Mouse (Mus musculus) megakaryocyte progenitor cell, adult 5-6 weeks (primary cell): ENCODE results near the gene Atp8a2. TPM values are rescaled to one million over a fixed set of nuclear protein-coding genes. Genes with fewer than 3 reads are reported as not detected.
"Not testable (repeated sequence)": the region's sequence is repeated elsewhere in the genome, so short reads cannot be mapped to it uniquely, and the experiment has no call there.

Source experiments
- ATAC-seq: replicated peaks from 2 replicates; pipeline ENCODE4 v1.8.0; 2016; ENCODE audit warnings: mild to moderate bottlenecking, moderate TSS enrichment, inconsistent platforms; ENCODE audit not compliant: poor library complexity
- total RNA-seq, 2 experiments: library from RNA; stranded (forward) in 1 of 2; stranded (reverse) in 1 of 2; fragments of 157-497, 149-512 nt in 1 of 2; fragments of 200-1000 nt in 1 of 2; gene quantifications; 2 replicates each; pipeline versions ENCODE4 v1.2.3 to v1.2.4; 2015 to 2017

The Atp8a2 gene
- total RNA-seq, 2 experiments from 2014 or later: 0.32 to 0.37 TPM

- ATAC-seq: not testable (repeated sequence)
These were observed 267.8 kb downstream of the Atp8a2 start for GRCm38 (mm10) chr14:59929190-59929589.

GRCm38 (mm10) chr14:59928781-59929180 is 268.2 kb downstream of the Atp8a2 start:
- no peak for ATAC-seq

- ATAC-seq: no peak
These were observed 269.2 kb downstream of the Atp8a2 start for GRCm38 (mm10) chr14:59927804-59928203.

- ATAC-seq: no peak
These were observed 277.1 kb downstream of the Atp8a2 start for GRCm38 (mm10) chr14:59919865-59920264.

GRCm38 (mm10) chr14:59903484-59904130 is 293.4 kb downstream of the Atp8a2 start:
- no peak for ATAC-seq

- peak; percentile 37; the same call in 1 of the 2 replicates for ATAC-seq
These were observed 303.0 kb downstream of the Atp8a2 start for GRCm38 (mm10) chr14:59893971-59894370.

GRCm38 (mm10) chr14:59892084-59892483 is 304.9 kb downstream of the Atp8a2 start:
- no peak for ATAC-seq

- ATAC-seq: no peak
These were observed 305.5 kb downstream of the Atp8a2 start for GRCm38 (mm10) chr14:59891491-59891890.

- ATAC-seq: no peak
These were observed 306.2 kb downstream of the Atp8a2 start for GRCm38 (mm10) chr14:59890818-59891217.

GRCm38 (mm10) chr14:59890107-59890506 is 306.9 kb downstream of the Atp8a2 start:
- ATAC-seq: no peak

GRCm38 (mm10) chr14:59888446-59888845 is 308.5 kb downstream of the Atp8a2 start:
- no peak for ATAC-seq

- no peak for ATAC-seq
These were observed 308.9 kb downstream of the Atp8a2 start for GRCm38 (mm10) chr14:59888046-59888445.

- 0 out of 2 replicates have a peak, but pooled peaks have one; percentile 37 for ATAC-seq
These were observed 309.7 kb downstream of the Atp8a2 start for GRCm38 (mm10) chr14:59887061-59887861.

GRCm38 (mm10) chr14:59883517-59884069 is 313.4 kb downstream of the Atp8a2 start:
- ATAC-seq: no peak

GRCm38 (mm10) chr14:59880829-59881228 is 316.1 kb downstream of the Atp8a2 start:
- no peak for ATAC-seq

GRCm38 (mm10) chr14:59878248-59878647 is 318.7 kb downstream of the Atp8a2 start:
- ATAC-seq: no peak

GRCm38 (mm10) chr14:59876525-59876924 is 320.5 kb downstream of the Atp8a2 start:
- no peak for ATAC-seq

- ATAC-seq: no peak
These were observed 328.6 kb downstream of the Atp8a2 start for GRCm38 (mm10) chr14:59868369-59868768.

GRCm38 (mm10) chr14:59867749-59868148 is 329.2 kb downstream of the Atp8a2 start:
- no peak for ATAC-seq

- ATAC-seq: no peak
These were observed 331.0 kb downstream of the Atp8a2 start for GRCm38 (mm10) chr14:59866001-59866400.

- ATAC-seq: no peak
These were observed 334.6 kb downstream of the Atp8a2 start for GRCm38 (mm10) chr14:59862351-59862750.

GRCm38 (mm10) chr14:59859830-59860229 is 337.1 kb downstream of the Atp8a2 start:
- no peak for ATAC-seq
